Comparison of ENCODE assay signal across 8 mouse cellular contexts in genomic region chr4:156031255-156031592, GRCm38 (mm10). TPM values are rescaled to one million over a fixed set of nuclear protein-coding genes. Genes with fewer than 3 reads are reported as not detected.
DNase-seq lines count a peak whose midpoint lies in the region; ATAC-seq and TF ChIP-seq lines count a peak whose summit lies in the region.

No protein-coding gene starts in this region.

- WGBS in kidney, adult 2 months = 5% methylated on average over 7 of the region's 7 CpGs
- WGBS in hindbrain, embryonic 13.5 days = 8% methylated on average over 7 of the region's 7 CpGs
- 3% methylated on average over 7 of the region's 7 CpGs for WGBS in midbrain, embryonic 13.5 days

- no peak for ATAC-seq in hindbrain, embryonic 13.5 days (ENCODE audit: low FRiP score)
- peak; percentile 15 for ATAC-seq in midbrain, embryonic 13.5 days

- H3K27me3 ChIP-seq in kidney, adult 2 months (replicated peaks; ENCODE audit: control insufficient read depth, insufficient read depth, low read length) = no peaks in the 10 kb centered on the region
- H3K27me3 ChIP-seq in hindbrain, embryonic 13.5 days = peaks cover 24% of the 10 kb centered on the region
- H3K27me3 ChIP-seq in midbrain, embryonic 13.5 days = peaks cover 23% of the 10 kb centered on the region

- no peak for DNase-seq in kidney, adult 2 months
- DNase-seq in kidney, postnatal 14 days = no peak
- DNase-seq in right cerebral cortex, postnatal 10 days (ENCODE audit: low spot score in 2 of 2) = no peak
- DNase-seq in cerebellum, postnatal 4 days (ENCODE audit: low spot score in 2 of 2) = no peak
- DNase-seq in gastrocnemius, adult 18-20 months (ENCODE audit: low spot score) = no peak

- H3K27ac ChIP-seq in kidney, adult 2 months (ENCODE audit: insufficient read depth, low read depth, low read length) = peak overlapping the region; percentile 21; the same call in 1 of the 2 replicates
- peak overlapping the region; percentile 63; the same call in 1 of the 2 replicates for H3K27ac ChIP-seq in bone marrow macrophage, adult 2 months (ENCODE audit: insufficient read depth, low read depth, low read length)
- peak overlapping the region; percentile 92 for H3K27ac ChIP-seq in hindbrain, embryonic 13.5 days
- peak overlapping the region; percentile 90 for H3K27ac ChIP-seq in midbrain, embryonic 13.5 days

- H3K36me3 ChIP-seq in kidney, adult 2 months (ENCODE audit: control insufficient read depth, insufficient read depth, low read length) = no peaks in the 10 kb centered on the region
- peaks cover 31% of the 10 kb centered on the region for H3K36me3 ChIP-seq in hindbrain, embryonic 13.5 days
- peaks cover 26% of the 10 kb centered on the region for H3K36me3 ChIP-seq in midbrain, embryonic 13.5 days

- TF ChIP-seq POLR2A in kidney, adult 2 months (IDR thresholded peaks at IDR 0.05; ENCODE audit: low read depth, low read length) = no peak
- no peak for TF ChIP-seq POLR2A in bone marrow macrophage, adult 2 months (IDR thresholded peaks at IDR 0.05; ENCODE audit: borderline replicate concordance, low read depth, low read length)

- H3K4me1 ChIP-seq in kidney, adult 2 months (ENCODE audit: control insufficient read depth, insufficient read depth, low read length) = peaks cover 15% of the 10 kb centered on the region
- peaks cover 22% of the 10 kb centered on the region for H3K4me1 ChIP-seq in bone marrow macrophage, adult 2 months (ENCODE audit: control insufficient read depth, insufficient read depth, low read length)
- peaks cover 42% of the 10 kb centered on the region for H3K4me1 ChIP-seq in hindbrain, embryonic 13.5 days (replicated peaks)
- H3K4me1 ChIP-seq in midbrain, embryonic 13.5 days (replicated peaks) = peaks cover 33% of the 10 kb centered on the region

- peak overlapping the region; percentile 57 for H3K4me3 ChIP-seq in kidney, adult 2 months (ENCODE audit: insufficient read depth, low read depth, low read length)
- H3K4me3 ChIP-seq in bone marrow macrophage, adult 2 months (ENCODE audit: insufficient read depth, low read length) = peak overlapping the region; percentile 40; the same call in 1 of the 2 replicates
- peak overlapping the region; percentile 52 for H3K4me3 ChIP-seq in hindbrain, embryonic 13.5 days
- H3K4me3 ChIP-seq in midbrain, embryonic 13.5 days (replicated peaks) = peak overlapping the region; percentile 53

- H3K4me2 ChIP-seq in hindbrain, embryonic 13.5 days = peak overlapping the region; percentile 76
- H3K4me2 ChIP-seq in midbrain, embryonic 13.5 days (replicated peaks) = peak overlapping the region; percentile 74

- no peaks in the 10 kb centered on the region for H3K9me3 ChIP-seq in hindbrain, embryonic 13.5 days
- H3K9me3 ChIP-seq in midbrain, embryonic 13.5 days = no peaks in the 10 kb centered on the region

- no peak for TF ChIP-seq CTCF in kidney, adult 2 months (conservative IDR thresholded peaks at IDR 0.05; ENCODE audit: insufficient read depth, insufficient read length, low read depth, low read length)
- TF ChIP-seq CTCF in bone marrow macrophage, adult 2 months (IDR thresholded peaks at IDR 0.05; ENCODE audit: low read depth, low read length) = no peak

- H3K9ac ChIP-seq in hindbrain, embryonic 13.5 days = peak overlapping the region; percentile 78
- H3K9ac ChIP-seq in midbrain, embryonic 13.5 days (replicated peaks) = peak overlapping the region; percentile 70

RNA-seq across cellular contexts. Expression of gene Tnfrsf18, which starts 5.3 kb away (rescaled TPM):
- polyA plus RNA-seq in kidney, adult 2 months (2012; rRNA removed) = 0.95 and 4.0 TPM in 2 replicates
- polyA plus RNA-seq in bone marrow macrophage, adult 2 months (2012; ENCODE audit: insufficient read depth, insufficient read length, missing spikeins) = not detected in 2 replicates
- 2.3 and 2.9 TPM in 2 replicates for polyA plus RNA-seq in hindbrain, embryonic 13.5 days (2015; fragmentation: Nextera tagmentation; extraction: Ambion mirVana)
- polyA plus RNA-seq in midbrain, embryonic 13.5 days (2015; fragmentation: Nextera tagmentation; extraction: Ambion mirVana) = 2.0 and 2.3 TPM in 2 replicates
- total RNA-seq in gastrocnemius, adult 18-20 months (2021) = not detected

RNA-seq across cellular contexts. Expression of gene Tnfrsf4, which starts 17.6 kb away (rescaled TPM):
- polyA plus RNA-seq in kidney, adult 2 months (2012; rRNA removed) = 1.6 and 3.8 TPM in 2 replicates
- polyA plus RNA-seq in bone marrow macrophage, adult 2 months (2012; ENCODE audit: insufficient read depth, insufficient read length, missing spikeins) = 1.5 and 1.7 TPM in 2 replicates
- 0.55 and 1.0 TPM in 2 replicates for polyA plus RNA-seq in hindbrain, embryonic 13.5 days (2015; fragmentation: Nextera tagmentation; extraction: Ambion mirVana)
- polyA plus RNA-seq in midbrain, embryonic 13.5 days (2015; fragmentation: Nextera tagmentation; extraction: Ambion mirVana) = 0.57 TPM in 2 replicates
- total RNA-seq in gastrocnemius, adult 18-20 months (2021) = 1 to 10 TPM; 1.2 to 1.3 TPM

RNA-seq across cellular contexts. Expression of gene Ttll10, which starts 28.0 kb away (rescaled TPM):
- 20.7 and 27.5 TPM in 2 replicates for polyA plus RNA-seq in kidney, adult 2 months (2012; rRNA removed)
- not detected in 2 replicates for polyA plus RNA-seq in bone marrow macrophage, adult 2 months (2012; ENCODE audit: insufficient read depth, insufficient read length, missing spikeins)
- polyA plus RNA-seq in hindbrain, embryonic 13.5 days (2015; fragmentation: Nextera tagmentation; extraction: Ambion mirVana) = not detected in 2 replicates
- polyA plus RNA-seq in midbrain, embryonic 13.5 days (2015; fragmentation: Nextera tagmentation; extraction: Ambion mirVana) = not detected in 2 replicates
- total RNA-seq in gastrocnemius, adult 18-20 months (2021) = not detected

RNA-seq across cellular contexts. Expression of gene Sdf4, which starts 38.6 kb away (rescaled TPM):
- polyA plus RNA-seq in kidney, adult 2 months (2012; rRNA removed) = 55.1 and 60.4 TPM in 2 replicates
- polyA plus RNA-seq in bone marrow macrophage, adult 2 months (2012; ENCODE audit: insufficient read depth, insufficient read length, missing spikeins) = 197 and 213 TPM in 2 replicates
- polyA plus RNA-seq in hindbrain, embryonic 13.5 days (2015; fragmentation: Nextera tagmentation; extraction: Ambion mirVana) = 126 and 127 TPM in 2 replicates
- polyA plus RNA-seq in midbrain, embryonic 13.5 days (2015; fragmentation: Nextera tagmentation; extraction: Ambion mirVana) = 125 and 128 TPM in 2 replicates
- 10 to 100 TPM; 77.2 to 85.0 TPM for total RNA-seq in gastrocnemius, adult 18-20 months (2021)

RNA-seq across cellular contexts. Expression of gene B3galt6, which starts 38.8 kb away (rescaled TPM):
- polyA plus RNA-seq in kidney, adult 2 months (2012; rRNA removed) = 4.5 and 5.0 TPM in 2 replicates
- 1.7 and 2.3 TPM in 2 replicates for polyA plus RNA-seq in bone marrow macrophage, adult 2 months (2012; ENCODE audit: insufficient read depth, insufficient read length, missing spikeins)
- polyA plus RNA-seq in hindbrain, embryonic 13.5 days (2015; fragmentation: Nextera tagmentation; extraction: Ambion mirVana) = 26.6 and 27.6 TPM in 2 replicates
- 25.0 and 26.9 TPM in 2 replicates for polyA plus RNA-seq in midbrain, embryonic 13.5 days (2015; fragmentation: Nextera tagmentation; extraction: Ambion mirVana)
- total RNA-seq in gastrocnemius, adult 18-20 months (2021) = 1 to 10 TPM; 1.3 TPM

Comparison
In these comparisons a context has a peak if more than half of its experiments do, and no peak if none do; other contexts are left out.
1. H3K27ac ChIP-seq: peak in every context shown above with its lines; median percentile 92 in hindbrain, embryonic 13.5 days; 90 in midbrain, embryonic 13.5 days; 63 in bone marrow macrophage, adult 2 months; 21 in kidney, adult 2 months.
2. RNA of gene Ttll10, which starts 28.0 kb away (polyA plus RNA-seq): 20.7 to 27.5 TPM in kidney, adult 2 months; not detected in hindbrain, embryonic 13.5 days, not detected in midbrain, embryonic 13.5 days and not detected in bone marrow macrophage, adult 2 months; every median in the first group is over 10 times any median in the second.
3. Peak in every context shown above with its lines, with median percentiles within 50 percentile points of each other: H3K4me3 ChIP-seq.